Mouse (Mus musculus) kidney, postnatal 25 days (tissue): Measurements from ENCODE around the gene Slit3.

ENCODE experiments used
- DNase-seq, 2 experiments: peaks; one replicate each; pipeline ENCODE4 v3.0.0; 2021; ENCODE audit warnings: mixed read lengths in 2 of 2

Slit3 gene

DNA sequence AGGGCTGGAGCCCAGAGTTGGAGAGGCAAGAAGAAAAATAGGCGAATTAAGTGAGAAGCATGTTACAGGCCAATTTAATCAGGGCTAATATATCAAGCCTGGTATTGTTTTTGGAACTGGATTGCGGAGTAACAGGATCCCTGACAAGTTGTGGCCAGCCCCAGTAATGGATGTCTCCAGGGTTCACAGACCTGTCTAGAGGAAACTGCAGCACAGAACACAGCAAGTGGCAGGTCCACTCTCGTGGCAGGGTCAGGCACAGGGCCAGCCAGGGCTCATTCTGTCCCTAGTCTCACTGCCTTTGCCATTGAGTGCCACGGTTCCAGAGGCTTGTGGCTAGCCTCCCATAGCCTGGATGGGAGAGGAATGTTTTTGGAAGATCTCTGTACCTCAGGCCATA is 187.0 kb downstream of the Slit3 start:
- DNase-seq: no peak

DNA sequence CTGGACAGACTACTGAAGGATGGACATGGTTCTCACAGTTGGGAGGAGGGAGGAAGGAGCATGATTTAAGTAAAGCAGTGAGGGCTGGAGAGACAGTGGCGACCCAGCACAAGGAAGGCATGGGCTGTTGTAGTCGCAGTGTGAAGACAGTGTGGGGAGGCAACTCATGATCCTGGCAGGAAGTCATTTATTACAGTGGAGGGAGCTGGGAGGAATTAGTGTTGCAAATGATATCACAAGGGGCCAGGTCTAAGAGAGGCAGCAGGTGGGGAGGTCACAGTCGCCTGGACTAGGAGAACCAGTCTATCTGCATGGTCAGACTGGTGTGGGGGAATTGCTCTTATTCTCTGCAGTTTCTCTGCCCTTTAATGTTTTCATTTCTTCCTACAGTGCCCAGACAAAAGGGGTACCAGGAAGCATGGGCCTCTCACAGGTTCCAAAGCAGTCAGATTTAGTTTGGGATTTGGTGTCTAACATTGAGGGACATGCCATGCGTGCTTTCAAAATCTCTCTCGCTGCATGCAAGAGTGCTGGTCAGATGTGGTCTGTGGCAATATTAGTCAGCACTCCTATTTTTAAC is 194.5 kb downstream of the Slit3 start:
- DNase-seq: no peak

DNA sequence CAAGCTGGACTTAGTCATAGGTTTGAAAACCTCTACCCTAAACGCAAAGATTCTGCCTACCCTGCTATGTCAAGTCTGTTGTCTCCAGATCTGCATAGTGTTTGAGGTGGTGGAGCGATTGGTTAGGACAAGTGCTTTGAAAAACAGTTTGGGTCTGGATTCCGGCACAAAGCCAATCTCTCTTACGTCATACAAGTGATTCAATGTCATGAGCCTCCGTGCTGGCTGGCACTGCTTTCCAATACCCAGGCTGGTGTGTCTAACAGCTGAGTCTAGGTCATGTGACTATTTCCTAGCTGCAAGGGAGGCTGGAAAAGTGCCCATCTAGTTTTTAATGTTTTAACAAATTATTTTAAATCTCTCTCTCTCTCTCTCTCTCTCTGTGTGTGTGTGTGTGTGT is 196.2 kb downstream of the Slit3 start:
- no peak for DNase-seq

DNA sequence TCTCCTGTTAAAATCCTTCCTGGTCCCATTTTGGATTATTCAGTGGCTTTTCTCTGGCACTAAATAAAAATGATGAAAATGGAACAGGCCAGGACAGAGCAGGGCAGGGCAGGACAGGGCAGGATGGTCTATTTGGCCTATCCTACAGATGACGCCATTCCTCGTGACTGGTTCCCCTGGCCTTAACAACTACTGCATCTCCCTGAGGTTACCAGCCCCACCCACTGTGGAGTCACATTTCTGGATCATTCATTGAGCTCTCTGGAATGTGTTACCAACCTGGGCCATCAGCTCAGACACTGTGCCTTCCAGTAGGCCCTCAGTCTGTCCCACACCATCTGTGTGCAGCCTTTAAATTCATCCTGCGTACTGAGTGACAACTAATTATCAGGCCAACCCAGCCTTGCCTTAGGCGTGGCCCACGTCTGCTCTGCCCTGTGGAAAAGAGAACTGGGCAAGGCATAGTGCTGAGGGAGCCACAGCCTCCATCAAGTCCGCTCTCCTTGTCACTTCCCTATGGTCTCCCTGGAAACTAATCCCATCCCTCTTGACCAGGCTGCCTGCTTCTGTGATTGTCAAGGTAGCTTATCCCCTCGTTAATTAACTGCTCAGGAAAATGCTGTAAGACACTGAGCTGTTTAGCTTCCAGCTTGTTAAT is 196.9 kb downstream of the Slit3 start:
- DNase-seq: no peak

DNA sequence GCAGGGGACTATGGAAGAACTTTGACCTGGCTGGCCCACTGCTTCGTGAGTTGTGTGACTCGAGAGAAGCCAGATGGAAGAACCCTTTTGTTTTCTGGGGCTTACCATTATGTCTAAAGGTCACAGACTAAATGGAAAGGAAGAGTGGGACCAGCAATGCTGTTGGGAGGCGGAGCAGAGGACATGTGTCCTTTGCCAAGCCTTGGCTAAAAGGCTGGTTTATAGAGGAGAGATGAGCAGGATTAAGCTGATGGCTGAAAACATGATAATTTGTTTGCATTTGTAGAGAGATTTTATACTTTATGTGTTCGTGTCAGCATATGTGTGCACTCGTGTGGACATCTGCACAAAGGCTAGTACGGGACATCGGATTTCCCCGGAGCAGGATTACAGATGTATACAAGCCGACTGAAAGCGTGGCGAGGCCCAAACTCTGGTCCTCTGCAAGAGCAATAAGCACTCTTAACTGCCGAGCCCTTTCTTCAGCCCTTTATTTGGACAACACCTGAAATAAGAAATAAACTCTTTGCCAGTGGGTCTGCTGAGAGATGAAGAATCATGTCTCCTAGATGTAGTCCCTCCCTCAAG is 197.5 kb downstream of the Slit3 start:
- DNase-seq: no peak

DNA sequence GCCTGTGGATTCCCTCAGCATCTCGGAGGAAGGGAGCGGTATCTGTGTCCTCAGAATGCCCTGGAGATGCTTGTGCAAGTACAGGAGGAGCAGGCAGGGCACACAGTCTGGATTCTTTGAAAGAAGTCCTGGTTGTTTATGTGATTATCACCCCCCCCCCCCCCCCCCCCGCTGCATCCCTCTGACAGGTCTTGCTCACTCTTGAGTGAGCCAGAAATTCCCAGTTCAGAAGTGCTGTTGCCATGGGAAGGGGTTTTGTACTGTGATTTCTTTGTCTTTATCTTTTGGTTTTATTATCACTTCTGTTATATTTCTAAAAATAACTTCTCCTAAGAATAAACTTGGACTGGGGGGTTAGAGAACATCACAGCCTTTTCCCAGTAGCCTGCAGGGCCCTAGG is 199.5 kb downstream of the Slit3 start:
- DNase-seq: no peak

DNA sequence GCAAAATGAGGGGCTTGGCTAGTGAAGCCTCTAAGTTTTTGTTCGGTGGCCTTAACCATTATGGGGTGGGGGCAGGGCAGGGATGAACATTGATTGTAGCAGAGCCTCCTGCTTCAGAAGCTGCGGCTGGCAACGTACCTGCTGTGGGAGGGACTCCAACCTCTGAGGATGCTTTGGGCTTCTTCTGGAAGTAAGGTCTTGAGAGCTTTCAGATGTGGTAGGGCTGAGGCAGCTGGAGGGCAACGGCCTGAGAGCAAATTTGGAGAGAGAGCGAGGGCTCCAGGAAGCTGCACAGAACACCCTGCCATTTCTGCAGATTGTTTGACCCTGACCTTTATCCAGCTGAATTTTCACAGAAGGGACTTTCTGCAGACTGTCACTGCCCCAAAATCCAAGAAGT is 203.4 kb downstream of the Slit3 start:
- DNase-seq: no peak

DNA sequence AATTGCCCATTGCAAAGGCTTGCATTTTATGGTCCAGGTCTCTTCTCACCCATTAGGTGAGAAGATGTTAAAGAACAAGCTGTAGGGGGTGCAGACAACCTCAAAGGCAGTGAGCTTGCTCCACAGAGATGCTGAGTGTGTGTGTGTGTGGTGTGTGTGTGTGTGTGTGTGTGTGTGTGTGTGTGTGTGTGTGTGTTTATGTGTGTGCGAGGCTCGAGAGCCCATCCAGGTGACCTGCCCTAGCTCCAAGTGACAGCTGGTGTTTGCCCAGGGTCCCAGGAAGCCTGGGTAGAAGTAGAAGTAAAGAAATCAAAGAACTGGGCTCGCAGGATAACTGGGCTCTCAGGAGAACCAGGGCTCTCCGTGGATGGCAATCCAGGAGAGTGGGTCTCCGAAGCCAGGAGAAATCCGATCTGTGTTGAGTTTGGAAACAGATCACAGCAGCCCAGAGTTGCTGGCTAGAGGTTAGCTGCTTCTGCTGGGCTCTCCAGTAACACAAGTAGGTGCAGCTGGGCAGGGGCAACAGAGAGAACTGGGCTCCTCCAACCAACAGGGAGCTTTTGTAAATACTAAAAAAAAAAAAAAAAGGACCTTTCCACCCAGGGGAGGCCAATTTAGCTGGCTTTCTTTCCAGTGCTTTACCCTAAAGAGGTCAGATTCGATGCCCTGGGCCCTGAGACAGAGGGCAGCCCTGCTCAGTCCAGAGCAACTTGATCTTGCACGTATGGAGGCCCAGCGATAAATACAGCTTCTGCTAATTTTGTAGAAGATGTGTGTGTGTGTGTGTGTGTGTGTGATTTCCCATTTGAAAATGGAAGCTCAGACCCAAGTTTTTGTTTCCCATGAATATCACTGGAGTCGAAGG is 204.3 kb downstream of the Slit3 start:
- DNase-seq: no peak

DNA sequence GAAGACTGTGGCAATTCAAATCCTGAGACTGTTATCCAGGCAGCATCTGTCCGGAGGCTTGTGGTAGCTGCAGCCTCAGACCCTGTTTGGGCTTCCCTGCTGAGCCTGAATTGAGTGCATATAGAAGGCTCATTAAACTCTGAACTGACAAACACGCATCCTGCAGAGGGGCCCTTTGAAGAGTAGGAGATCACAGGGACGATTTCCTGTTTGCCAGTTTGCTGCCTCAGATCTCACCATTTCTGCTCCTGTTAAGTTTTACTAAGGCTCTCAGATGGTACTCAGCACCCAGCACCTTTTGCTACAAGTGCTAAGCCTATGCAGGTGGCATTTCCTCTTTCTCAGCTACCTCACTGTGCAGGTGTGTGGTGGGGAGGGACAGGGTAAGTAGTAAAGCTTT is 205.3 kb downstream of the Slit3 start:
- DNase-seq: no peak

DNA sequence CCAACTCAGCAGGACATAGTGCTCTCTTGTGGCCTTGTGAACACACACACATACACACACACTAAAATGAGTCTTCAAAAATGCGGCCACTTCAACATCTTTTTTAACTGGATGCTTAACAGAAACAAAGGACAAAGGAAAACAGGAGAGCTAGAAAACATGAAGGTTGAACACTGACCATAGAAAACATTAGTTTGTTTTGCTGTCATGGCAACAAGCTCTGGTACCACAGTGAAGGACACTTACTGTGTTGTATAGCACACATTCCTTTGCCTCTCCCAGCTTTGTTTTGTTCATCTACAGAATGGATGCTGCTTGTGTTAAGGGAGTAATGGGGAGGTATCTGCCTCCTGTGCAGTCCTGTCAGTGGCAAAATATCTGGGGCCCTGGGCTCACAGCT is 206.9 kb downstream of the Slit3 start:
- no peak for DNase-seq

DNA sequence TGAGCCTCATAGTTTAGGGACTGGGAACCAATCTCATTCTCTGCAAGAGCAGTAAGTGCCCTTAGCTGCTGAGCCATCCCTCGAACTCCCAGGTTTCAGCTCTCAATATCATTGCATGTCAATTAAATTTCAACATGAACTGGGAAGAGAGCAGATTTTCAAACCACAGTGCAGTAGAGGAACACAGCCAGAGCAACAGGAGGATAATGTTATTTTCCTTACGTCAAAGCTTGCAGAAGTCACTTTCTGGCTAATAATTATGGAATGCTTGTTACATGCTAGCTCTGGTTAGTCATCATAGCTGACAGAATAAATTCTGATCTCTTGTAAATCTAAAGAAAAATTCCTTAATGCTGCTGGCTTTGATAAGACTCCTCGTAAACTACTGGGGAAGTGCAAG is 210.5 kb downstream of the Slit3 start:
- DNase-seq: no peak

DNA sequence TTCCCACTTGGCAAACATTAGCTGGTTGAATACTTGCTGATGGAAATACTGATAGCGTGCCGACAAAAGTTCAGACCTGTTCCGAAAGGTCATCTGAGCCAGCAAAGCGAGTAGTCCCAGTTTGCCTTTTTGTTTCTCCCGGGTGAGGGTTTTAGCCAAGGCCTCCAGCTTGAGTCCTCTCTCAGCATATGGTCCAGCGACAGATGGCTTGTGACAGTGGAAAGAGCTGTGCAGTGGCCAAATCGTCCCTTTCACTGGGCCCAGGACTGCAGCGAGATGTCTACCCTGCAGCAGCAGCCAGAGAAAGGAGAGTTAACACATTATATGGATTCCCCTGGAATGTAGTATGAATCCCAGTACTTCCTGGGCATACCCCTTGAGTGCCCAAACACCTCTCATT is 215.5 kb downstream of the Slit3 start:
- DNase-seq: no peak

DNA sequence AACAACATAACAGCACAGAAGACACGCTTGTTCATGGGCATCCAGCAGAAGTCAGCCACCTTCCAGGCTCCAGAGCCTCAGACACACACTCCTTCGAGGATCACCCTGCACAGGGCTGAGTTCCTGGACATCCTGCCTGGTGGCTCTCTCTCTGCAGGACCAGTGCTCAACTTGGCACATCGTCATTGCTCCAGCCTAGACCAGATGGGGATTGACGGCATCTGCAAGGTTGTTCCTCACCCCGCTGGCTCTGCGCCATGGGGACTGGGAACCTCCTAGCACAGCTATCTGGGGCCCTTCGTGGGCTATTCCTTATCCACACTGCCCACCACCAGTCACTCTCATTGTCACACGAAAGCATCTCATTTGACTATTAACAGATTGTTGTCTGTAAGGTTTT is 216.5 kb downstream of the Slit3 start:
- DNase-seq: no peak

DNA sequence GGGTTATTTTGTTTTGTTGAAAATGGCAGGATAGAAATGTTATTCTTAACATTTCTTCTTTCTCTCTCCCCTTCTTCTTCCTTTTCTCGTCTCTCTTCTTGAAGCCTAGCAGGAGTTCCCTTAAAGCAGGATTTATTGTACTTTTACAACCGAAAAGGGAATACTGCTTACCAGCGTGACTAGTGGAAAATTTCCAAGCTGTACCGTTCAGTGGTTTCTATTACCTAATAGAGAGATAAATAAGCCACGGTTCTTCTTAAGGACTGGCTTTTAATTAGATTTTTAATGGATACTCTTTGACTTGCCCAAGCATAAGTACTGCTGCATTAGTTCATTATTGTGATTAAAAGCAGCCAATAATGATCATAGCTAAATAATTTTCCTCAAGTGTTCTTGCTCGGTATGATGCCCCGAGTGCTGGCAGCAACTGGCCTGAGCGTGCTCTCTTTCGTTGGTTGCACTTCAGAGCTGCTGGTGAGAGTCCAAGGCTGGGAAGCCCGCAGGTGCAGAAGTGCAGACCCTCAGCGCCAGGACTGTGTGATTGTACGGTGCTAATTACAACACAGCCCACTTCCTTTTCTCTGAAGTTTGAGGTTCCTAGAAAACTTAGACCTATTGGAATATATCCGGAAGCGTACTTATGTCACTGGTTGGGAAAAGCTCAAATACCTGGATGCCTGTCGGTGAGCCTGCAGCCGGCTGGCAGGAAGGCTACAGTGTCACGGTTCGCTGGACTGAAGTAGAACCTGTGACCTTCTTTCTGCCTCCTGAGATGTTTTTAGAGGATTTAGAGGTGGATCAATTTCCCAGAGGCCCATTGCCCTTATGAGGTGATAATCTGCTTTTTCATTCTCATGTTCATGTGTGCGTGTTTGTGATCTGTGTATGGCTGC is 217.1 kb downstream of the Slit3 start:
- peak; percentile 50 to 69 for DNase-seq

DNA sequence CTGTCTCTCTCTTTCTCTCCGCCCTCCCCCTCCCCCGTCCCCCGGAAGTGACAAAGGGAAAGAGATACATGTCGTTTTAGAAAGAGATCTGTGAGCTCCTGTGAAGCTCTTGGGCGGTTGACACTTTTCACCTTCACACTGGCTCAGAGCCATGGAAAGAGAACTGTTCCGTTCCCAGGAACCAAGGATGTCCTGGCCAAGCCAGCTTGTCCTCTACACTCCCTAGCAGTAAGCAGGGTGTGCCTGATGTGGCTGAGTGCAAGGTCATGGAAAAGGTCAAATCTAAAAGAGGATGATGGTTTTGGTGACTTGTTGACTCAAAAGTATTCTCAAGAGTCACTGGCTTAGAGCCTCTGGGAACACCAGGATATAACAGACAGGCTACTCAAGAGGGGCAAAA is 219.7 kb downstream of the Slit3 start:
- peak in 1 of 2 experiments; percentile 7 for DNase-seq

DNA sequence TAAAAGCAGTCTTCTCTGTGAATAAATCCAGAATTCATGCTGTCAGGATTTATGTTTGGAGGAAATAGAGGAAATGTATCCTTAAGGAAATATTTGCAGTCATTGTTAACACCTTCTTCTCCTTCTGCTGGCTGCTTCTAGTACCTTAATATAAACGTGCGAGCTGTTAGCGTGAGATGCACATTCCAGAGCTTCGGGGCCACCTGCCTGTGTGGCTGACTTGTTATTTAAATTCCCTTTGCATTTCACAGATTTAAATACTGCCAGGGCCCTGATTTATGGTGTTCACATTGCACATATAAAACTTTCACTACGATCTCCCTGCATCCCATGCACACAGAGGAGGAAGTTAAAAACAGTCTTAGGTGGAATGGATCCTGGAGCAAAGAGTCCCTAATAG is 221.5 kb downstream of the Slit3 start:
- DNase-seq: no peak

DNA sequence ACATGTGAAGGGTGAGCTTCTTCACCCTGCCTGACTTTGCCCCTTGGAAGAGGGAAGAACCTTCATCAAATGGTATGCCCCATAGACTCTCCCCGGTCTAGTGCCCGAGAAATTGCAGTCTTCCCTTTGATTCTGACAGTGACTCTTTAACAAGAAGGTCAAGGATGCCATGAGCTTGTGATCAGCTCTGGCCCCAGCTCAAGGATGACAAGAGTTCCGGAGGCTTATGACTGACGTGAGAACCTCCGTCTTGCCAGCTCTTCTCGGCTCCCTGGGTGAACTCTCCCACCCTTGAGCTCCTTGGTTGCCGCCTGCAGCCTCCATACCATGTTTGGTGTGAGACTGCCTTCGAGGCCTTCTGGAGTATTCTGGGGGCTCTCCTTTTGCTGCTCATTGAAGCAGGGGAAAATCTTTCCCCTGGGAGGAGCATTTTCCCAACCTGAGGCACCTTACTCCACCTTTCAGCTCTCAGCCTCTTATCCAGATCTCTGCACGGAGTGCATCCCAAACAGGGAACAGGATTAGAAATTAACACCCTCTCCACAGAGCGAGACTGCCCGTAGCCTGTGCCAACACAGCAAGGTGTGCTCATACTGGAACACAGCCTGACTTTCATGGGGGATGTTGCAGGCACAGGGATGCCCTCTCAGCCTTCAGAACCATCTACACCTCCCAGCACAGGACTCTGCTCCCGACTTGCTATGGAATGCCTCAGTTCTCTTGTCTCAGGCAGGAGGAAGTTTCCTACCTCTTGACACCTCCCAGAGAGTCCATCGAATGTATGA is 224.9 kb downstream of the Slit3 start:
- DNase-seq: no peak

DNA sequence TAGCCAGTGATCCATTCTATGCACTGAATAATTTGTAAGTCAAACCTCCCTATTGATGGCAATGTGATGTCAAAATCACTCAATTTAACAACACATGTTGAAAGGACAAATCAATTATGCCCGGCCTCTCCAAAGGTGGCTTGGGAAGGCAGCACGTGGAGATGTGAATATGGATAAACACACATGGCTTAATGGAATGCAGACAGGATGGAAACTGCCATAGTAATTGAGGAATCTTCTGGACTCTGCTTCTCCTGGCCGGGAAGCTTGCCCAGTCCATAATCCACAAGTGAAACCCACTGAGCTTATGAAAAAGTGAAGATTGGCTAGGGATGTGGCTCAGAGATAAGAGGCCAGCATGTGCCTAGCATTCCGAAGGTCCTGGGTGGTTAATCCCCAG is 227.1 kb downstream of the Slit3 start:
- no peak for DNase-seq

DNA sequence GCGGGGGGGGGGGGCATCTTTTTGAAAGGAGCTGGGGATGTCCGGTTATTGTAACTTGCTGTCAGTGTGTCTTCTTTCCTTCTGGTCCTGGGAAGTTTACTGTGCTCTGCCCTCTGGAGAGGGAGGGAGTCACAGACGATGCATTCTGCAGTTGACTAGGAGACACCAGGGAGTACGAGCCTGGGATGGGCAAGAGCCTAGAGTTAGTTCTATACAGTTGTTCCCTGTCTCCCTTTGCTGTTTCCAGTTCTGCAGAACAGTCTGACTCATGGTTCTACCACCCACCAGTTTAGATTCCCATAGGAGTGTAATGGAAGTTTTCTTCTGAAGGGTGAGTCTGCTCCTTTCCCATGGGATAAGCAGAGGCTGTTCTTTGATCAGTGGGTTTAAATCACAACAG is 229.9 kb downstream of the Slit3 start:
- no peak for DNase-seq

DNA sequence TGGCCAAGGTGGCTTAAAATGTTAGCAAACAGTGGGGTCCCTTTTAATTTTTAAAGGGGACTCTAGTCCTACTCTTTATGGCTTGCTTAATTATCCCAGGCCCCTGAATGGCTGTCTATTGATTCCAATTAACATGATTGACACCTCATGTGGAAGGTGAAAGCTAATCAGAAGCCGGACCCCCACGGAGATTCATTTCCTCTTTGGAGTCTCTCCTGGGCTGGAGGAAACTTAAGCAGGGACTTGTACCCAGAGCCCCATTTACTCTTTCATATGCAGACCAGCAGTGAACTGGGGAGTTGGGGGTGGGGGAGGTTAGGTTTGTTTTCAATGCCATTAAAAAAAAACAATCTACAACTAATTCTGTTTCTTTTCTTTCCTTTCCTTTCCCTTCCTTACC is 230.4 kb downstream of the Slit3 start:
- no peak for DNase-seq

DNA sequence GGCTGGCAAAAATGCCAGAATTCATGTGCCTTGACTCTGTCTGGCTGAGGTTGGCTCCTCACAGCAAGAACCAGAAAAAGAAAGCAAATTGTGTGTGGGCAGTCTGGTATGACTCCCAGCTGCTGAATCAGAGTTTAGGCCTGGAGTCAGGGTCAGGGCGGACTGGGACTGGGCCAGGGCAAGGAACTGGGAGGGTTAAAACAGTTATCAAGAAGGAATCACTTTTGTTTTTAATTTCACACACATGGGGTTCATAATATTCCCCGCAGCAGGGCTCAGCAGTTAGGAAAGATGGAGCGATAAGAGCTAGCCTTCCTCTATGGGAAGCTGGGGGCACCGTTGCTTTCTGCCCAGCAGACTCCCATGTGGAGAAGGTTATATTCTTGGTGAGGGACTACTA is 234.8 kb downstream of the Slit3 start:
- DNase-seq: no peak

DNA sequence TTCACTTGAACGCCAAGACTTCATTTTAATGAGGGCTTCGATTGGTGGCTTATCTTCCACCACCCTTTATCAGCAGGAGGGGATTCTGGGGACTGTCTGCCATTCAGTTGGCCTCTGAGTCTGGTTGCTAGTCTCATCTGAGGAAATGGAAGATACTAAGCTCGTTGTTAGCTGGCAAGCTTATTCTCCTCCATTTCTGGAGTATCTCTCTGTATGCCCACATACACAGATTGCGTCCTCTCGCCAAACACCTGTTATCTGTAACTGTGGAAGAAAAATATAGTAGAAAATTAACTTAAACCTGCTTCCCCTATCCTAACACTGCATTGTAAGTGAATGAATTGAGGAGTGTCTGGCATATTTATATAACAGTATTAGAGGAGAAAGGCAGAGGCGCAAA is 240.0 kb downstream of the Slit3 start:
- no peak for DNase-seq
